Mouse (Mus musculus): ENCODE results near the gene Klhl8.

Klhl8 gene

DNA sequence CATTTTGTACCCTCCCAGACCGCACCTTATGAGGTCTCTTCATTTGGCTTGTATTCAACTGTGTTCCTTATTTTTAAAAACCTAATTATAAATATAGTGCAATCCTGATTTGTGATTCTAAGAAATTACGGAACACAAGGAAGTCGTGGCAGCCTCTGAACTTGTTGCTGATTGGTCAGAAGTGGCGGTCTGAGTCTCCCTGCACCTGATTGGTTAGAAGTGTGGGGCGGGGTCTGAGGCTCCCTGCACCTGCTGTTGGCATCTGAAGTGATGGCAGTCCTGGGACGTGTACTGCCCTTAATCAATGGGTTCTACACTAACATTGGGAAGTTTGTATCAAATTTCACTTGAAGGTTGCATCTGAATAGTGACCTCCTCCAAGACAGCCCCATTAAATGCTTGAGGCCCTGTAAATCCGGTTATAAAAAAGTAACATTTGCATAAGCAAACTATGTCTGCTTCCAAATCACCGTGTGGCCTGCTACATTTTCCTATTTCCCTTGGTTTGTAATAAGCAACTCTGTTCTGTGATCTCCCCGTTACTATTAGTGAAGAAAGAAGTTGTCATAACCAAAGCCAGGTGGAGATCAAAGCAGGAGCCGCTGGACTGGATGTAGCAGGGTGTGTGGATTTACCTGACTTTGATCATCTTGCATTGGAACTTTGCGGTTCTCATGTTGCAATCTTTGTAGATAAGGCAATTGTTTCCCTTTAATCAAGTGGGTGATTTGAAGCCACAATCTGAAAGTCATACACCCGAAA is 5.7 kb upstream of the Klhl8 start:
- no peak for DNase-seq (ENCODE audit: low spot score in 2 of 2)

DNA sequence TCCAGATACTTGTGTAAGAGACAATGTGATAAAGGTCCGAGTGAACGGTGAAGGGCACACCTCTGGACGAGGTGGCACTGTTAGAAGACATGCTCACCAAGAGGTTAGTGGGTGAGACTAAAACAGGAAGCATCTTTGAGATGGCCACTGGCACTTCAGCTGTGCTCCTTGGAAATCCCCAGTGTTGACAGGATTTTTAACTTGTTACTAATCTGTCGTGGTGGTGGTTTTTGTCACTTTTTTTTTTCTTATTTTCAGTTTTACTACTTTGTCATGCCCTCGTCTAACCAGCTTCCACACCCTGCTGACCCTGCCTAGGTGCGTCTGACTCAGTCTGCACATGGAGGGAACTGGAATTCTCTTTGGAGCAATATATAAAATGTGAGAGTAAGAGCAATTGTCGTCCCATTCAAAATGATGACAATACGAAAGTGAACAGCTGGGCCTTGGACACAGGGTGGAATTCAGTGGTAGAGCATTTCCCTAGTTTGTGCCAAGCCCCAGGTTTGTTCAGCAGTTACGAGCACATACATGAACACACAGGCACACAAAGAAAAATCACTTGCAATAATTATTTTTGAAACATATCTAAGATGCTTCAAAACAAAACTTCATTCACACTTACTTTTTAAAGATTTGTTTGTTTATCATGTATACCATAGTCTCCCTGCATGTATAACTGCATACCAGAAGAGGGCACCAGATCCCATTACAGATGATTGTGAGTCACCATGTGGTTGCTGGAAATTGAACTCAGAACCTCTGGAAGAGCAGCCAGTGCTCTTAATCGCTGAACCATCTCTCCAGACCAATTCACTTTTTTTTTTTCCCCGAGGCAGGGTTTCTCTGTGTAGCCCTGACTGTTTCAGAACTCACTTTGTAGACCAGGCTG is 3.5 kb upstream of the Klhl8 start:
- no peak for DNase-seq (ENCODE audit: low spot score in 2 of 2)

DNA sequence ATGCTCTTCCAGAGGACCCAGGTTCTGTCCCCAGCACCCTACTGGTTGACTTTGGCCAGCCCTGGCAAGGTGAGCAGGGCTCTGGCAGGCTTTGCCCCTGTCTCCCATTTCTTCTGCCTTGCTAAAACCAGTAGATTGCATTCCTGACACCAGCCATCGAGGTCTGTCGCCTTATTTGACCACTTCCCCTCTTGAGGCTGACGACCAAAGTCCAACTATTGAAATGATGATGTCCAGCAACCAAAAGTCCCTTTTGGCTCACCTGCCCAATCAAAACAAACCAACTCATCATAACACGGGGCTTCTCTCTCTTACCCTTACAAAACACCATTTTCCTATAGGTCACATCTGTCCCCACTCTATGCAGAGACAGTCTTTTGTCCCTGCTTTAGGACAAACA is 2.1 kb upstream of the Klhl8 start:
- no peak for DNase-seq (ENCODE audit: low spot score in 2 of 2)

DNA sequence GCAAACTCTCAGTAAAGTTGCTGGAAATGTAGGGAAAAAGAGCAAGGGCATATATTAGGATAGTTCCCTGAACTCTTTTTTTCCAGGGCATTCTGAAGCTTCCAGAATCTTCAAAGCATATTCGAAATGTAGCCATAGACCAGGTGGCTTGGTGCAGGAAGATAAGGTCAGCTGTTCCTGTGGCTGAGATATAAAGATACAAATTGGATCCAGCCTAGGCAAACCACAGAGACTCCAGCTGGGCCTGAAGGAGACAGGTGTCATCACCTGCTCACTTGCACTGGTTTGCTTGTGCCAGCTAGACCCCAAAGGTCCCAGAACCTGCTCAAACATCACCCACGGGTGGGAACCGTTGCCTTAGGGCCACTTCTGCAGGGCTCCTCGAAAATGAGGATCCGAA is 496 bp upstream of the Klhl8 start:
- no peak for DNase-seq (ENCODE audit: low spot score in 2 of 2)

DNA sequence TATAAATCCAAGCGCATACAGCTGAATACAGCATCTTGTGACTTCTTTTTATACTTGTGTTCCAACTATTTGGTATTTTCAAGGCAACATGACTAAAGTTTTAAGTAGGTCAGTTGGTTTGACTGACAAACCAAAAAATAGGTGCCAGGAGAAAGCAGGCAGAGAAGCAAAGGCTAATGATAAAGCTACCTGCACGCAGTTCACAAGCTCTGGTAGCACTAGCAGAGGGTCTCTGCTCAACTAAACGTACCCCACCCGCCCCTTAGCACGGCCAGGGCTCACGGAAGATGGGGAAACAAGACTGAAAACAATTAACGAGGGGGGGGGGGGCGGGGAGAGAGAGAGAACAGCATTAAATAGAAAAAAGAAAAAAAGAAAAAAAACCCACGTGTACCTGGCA is 903 bp downstream of the Klhl8 start:
- DNase-seq (ENCODE audit: low spot score in 2 of 2) = no peak

DNA sequence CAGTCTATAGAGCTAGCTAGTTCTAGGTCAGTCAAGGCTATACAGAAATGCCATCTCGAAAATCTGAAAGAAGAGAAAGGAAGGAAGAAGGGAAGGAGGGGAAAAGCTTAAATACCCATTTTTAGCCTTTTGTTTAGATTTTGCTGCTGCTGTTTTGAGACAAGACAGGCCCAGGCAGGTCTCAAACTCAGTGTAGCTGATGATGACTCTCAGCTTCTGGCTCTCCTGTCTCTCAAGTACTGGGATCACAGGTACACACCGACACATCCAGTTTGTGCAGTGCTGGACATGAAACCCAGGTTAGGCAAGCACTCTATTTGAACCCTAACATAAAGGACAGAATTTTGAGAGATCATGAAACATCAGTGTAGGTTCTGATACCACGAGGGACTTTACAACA is 1.6 kb downstream of the Klhl8 start:
- DNase-seq (ENCODE audit: low spot score in 2 of 2) = no peak

DNA sequence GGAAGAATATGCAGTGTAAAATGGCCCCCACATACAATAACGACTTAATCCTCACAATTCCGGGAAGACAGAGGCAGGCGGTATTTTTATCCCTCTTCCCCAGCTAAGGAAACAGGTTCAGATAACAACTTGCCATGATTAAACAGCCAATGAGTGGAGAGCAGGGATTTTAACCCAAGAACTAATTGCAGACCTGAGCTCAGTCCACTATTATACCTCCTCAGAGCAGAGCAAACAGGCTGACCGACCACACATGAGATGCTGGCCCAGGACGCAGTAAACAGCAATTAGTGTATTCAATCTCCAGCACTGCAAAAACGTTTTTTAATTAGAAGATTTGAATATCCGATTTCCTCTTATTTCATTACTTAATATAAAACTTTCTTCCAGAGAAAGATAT is 2.2 kb downstream of the Klhl8 start:
- DNase-seq (ENCODE audit: low spot score in 2 of 2) = no peak

DNA sequence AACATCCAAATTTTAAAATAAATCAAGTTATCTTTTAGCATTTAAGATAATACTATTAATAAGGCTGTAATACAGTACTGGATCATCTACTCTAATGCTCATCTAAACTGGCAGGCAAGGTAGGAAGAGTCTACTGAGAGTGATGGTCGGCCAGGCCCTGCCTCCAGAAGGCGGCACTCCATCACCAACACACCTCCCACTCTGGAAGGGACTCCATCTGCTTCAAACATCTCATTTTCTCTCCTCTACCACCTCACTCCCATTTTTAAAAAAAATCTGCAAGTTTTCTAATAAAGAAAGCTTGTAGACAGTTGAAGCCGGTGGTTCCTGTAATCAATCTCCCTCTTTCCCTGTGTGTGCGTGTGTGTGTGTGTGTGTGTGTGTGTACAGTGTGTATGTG is 3.2 kb downstream of the Klhl8 start:
- no peak for DNase-seq (ENCODE audit: low spot score in 2 of 2)

DNA sequence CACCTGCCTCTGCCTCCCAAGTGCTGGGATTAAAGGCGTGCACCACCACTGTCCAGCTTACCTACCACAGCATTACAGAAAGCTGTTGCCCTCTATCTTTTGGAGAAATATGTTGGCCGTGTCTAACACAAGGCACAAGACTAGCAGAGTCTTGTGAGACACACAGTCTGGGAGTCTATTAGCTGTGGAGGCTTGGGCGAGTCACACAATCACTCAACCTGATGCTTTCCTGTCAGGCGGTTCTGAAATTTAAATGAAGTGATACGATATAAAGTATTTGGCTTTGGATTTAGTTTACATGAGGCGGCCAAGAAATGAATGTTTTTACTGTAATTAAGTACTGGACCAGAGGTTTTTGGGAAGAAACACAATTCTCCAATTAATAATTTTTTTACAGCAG is 4.9 kb downstream of the Klhl8 start:
- DNase-seq (ENCODE audit: low spot score in 2 of 2) = no peak

DNA sequence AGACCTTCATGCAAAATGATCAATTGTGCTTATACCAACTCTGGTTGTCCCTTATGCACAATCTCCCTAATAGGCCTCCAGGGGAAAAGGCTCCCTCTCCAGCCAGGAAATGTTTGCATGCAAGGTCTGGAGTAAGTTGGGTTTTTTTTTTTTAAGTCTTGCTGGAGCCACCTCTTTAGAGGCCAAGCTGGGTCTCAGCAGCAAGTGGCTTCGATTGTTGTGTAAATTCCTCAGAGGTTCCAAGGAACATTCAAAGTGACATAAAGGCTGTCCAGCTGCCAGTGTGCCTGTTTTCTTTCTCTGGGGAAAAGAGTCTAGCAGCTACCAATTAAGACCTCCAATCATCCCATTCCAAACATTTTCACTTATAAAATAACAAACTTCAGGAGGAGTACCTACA is 12.7 kb downstream of the Klhl8 start:
- DNase-seq (ENCODE audit: low spot score in 2 of 2) = no peak

DNA sequence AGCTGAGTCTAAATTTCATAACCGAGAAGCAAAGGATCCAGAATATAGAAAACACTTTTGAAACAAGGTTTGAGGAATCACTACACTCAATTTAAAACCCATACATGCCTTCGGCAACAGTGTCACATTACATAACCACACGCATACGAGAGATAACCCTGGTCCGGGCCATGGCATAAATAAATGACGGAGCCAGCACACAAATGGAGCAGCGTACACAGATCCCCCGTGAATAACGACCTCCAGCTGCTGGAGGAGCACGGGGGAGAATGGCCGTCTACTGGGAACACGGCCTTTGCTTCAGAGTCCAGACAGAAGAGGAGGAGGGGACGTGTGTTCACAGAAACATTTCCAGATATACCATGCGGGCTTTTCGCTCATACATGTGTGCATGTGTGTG is 21.3 kb downstream of the Klhl8 start:
- no peak for DNase-seq (ENCODE audit: low spot score in 2 of 2)

DNA sequence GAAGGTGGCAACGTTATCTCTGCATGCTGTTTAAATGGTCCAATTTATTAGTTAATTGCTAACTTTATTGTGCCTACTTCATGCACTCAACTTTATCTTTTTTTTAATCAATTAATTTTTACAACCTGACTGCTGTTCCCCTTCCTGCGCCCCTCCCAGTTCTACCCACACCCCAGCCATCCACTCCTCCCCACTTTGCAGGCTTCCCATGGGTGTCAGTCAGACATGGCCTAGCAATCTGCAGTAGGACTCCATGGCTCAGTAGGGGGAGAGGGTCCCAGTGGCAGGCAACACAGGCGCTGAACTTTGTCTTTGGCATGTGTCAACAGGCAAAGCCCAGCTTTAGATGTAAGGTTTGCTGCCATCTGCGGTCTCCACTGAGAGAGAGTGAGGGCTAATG is 47.3 kb downstream of the Klhl8 start:
- no peak for DNase-seq (ENCODE audit: low spot score in 2 of 2)

DNA sequence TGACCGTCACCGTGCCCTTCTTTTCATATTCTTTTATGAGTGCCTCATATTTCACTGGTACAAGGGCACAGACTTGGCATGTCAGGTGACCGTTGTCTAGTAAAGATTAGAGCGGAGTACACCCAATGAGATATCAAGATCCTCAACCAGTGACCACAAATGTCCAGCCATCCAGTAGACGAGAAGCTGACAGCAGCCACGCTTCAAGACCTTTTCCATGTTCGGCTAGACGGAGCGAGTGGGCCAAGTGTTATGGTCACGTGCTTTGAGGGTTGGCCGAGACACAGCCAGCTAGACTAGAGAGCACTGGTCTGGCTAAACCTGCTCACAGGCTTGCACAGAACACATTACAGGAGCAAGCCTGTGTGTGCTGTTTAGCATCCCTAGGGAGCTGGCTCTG is 50.4 kb downstream of the Klhl8 start:
- DNase-seq (ENCODE audit: low spot score in 2 of 2) = no peak

DNA sequence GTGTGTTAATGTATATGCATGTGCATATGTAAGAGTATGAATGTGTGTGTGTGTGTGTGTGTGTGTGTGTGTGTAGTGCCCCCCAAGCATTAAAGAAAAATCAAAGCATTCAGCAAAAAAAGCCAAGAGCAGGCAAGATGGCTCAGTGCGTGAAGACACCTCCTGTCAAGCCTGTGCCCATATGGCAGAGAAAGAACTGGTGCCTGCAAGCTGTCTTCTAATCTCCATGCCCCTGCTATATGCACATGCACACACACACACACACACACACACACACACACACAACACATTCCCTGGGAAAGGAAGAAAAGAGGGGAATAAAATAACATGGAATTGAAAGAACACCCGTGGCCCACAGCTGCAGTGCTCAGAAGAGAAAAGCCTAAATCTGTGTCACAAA is 53.9 kb downstream of the Klhl8 start:
- DNase-seq (ENCODE audit: low spot score in 2 of 2) = no peak

DNA sequence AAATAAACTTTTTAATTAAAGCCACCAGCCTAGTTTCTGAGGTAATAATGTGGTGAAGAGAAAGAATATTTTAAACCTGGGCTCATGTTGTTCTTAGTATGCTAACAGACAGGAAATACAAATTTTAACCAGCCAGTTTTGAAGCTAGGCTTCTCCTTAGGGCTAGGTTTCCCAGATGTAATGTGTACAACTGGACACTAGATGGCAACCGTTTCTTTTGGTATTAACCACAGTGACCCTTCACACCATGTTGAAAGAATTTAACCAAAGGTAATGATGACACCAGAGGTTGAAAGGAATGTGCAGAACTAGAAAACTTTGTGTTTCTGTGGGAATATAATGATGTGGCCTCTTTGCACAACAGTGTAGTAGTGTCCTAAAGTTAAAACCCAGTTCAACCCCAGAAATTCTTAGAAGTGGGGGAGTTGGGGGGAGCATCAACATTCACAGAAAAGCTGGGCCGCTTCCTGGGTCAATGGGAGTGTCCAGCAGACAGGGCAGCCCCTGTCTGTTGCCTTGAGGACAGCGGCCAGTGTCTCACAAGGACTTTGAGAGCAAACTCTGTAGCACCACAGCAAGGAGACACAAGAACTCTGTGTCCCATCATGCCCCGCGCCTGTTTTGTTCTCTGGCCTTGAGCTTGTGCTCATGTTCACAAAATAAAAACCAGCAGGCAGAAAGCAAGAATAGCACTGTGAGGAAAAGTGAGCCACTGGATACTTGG is 54.6 kb downstream of the Klhl8 start:
- no peak for DNase-seq (ENCODE audit: low spot score in 2 of 2)

DNA sequence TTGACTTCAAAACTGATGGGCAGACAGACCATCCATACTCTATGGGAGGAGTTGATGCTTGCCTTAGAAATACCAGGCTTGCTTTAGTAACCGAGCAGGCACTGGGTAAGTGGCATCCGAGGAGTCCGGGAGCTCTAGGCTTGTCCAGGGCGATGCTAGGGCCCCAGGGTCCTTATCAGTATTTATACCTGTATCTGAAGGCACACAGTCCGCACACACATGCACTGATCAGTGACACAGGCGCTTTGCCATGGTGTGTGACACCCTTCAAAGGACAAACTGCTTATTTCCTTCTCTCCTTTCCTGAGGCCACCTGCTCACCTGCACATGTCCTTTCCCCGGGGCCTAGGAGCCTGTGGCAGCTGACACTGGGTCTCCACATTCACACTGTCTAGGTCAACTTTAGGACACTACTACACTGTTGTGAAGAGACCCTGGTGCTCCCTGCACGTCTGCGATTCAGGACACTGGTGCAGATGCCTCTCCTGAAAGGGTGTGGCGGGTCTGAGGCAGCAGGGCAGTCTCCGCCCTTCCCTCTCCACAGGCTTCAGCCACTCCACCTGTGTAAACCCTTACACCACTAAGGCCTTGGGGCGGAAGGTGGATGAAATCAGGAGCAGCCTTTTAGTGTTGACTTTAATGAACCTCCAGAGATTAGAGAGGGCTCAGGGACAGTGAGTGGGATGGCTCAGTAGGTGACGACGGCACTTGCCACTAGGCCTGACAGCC is 55.4 kb downstream of the Klhl8 start:
- no peak for DNase-seq (ENCODE audit: low spot score in 2 of 2)

DNA sequence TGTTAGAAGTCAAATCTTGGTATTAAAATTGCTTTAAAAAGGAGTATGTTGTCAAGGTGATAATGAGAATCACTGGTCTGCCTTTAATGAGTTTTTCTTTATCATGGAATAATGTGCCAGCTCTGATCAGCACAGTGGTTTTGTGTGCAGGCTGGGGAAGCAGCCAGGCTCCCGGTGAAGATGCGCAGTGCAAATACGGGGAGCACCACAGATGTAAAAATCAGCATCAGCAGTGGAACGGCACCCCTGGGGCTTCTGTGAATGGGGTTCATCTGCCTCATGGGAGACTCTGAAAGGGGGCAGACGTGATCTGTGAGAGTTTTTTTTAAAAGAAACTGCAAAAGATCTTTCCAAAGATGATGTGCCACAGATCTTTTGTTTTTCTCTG is 56.3 kb downstream of the Klhl8 start:
- DNase-seq (ENCODE audit: low spot score in 2 of 2) = no peak

DNA sequence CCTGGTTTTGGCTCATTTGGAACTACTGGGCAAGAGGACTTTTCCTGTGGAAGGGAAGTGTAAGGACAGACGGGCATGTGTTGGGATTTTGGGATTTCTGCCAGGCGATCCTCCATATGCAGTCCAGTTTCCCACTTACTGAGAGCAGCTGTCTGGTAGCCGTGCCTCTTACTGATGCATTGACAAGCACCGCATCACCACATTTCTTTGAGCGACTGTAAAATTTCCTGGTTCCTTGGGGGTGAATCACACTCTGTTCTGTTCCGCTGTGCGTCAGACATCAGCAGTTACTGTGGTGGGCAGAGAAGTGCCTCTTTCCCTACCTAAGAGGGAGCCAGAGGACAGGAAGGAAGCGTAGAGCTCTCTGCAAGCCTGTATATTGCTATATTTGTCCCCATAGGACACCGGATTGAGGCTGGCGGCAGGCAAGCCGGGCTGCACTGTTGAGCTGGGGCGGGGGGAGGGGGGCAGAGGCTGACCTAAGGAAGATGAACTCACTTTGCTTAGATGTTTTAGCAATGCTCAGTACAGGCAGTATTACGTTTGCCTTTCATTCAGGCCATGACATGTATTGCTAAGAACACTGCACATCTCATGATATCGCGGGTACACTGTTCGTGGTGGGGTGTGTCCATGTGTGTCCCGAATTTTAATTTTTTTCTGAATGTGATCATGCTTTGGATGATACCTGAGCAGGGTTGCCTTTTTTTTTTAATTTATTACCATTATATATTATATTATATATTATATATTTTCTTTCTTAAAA is 56.8 kb downstream of the Klhl8 start:
- peak in 1 of 2 experiments; percentile 42 for DNase-seq (ENCODE audit: low spot score in 2 of 2)

DNA sequence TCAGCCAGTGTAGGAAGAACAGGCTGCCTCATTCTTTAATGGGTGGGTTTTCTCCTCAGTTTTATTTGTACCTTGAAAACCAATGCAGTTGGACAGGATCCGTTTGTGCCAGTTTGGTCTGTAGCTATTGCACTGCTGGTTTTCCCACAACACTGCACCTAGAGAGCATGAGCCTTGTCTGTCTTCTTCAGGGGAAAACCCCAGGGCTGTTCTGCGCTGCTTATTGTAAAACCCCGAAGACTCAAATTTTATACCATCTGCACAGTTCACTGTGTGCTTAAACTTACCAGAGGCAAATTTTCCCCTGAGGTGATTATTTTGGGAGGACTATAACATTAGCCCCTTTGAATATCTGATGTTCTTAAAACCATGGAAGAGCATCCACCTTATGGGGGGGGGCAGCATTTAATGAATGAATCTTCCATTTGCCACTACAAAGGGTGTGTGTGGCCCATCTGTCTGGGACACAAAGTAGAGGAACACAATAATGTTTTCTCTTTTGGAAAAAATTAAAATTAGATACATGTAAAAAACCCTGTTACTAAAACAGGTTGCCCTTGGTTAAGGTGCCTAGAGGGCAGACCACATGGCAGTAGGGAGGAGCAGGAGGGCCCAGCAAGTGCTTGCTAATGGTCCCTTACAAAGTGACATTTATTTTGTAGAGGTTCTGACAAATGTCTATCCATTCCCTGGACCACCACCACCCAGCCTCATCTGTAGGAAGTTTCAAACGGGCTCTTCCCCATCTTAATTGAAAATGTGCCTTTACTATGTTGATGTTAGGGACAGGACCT is 58.1 kb downstream of the Klhl8 start:
- DNase-seq (ENCODE audit: low spot score in 2 of 2) = no peak

DNA sequence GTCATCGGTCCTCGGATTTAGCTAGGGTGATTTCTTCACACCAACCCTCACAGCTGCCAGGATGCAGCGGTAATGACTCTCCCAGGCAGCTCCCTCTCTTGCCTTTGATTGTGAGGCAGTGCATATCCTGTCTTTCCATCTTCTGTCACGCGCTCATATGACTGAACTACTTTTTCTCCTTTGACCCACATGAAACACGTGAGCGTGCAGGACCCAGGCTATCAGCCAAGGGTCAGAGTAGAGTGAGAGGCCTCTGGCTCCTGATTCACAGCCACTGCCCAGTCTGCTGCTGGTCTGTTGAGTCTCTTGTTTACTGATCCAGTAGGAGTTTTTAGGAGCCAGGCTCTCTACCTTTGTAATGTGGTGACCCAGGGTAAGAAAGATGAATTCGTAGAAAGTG is 62.5 kb downstream of the Klhl8 start:
- DNase-seq (ENCODE audit: low spot score in 2 of 2) = no peak

Data from frontal cortex, postnatal 10 days (tissue).